Mouse (Mus musculus) bone marrow macrophage, adult 2 months (primary cell): Measurements from ENCODE around the gene Vmn2r56. TPM values are rescaled to one million over a fixed set of nuclear protein-coding genes. Genes with fewer than 3 reads are reported as not detected.
A peak's percentile ranks its signal among the peaks of the same experiment; 100 is the strongest.
"Not testable (repeated sequence)": the region's sequence is repeated elsewhere in the genome, so short reads cannot be mapped to it uniquely, and the experiment has no call there.

Experiments
- H3K27ac ChIP-seq: 2 replicates; pipeline ENCODE4 v1.5.1; 2012; ENCODE audit warnings: low read depth, low read length; ENCODE audit not compliant: insufficient read depth
- H3K4me1 ChIP-seq: 2 replicates; pipeline ENCODE4 v1.6.1; 2012; ENCODE audit warnings: low read length; ENCODE audit not compliant: control insufficient read depth, insufficient read depth
- H3K4me3 ChIP-seq: 2 replicates; pipeline ENCODE4 v1.5.1; 2012; ENCODE audit warnings: mild to moderate bottlenecking, low read length, moderate library complexity; ENCODE audit not compliant: insufficient read depth
- CTCF ChIP-seq: IDR thresholded peaks from 2 replicates; pipeline ENCODE4 v1.5.1; 2012; ENCODE audit warnings: low read depth, mild to moderate bottlenecking, low read length, moderate library complexity
- POLR2A ChIP-seq: IDR thresholded peaks from 2 replicates; pipeline ENCODE4 v1.6.1; 2012; ENCODE audit warnings: mild to moderate bottlenecking, low read depth, low read length, borderline replicate concordance
- polyA plus RNA-seq: library from polyadenylated mRNA; stranded (reverse); fragments of >200 nt; gene quantifications from 2 replicates; pipeline ENCODE4 v1.2.4, GENCODE M21; 2012; ENCODE audit not compliant: missing spikeins, insufficient read depth, insufficient read length

Gene Vmn2r56
- polyA plus RNA-seq: not detected in 2 replicates

DNA sequence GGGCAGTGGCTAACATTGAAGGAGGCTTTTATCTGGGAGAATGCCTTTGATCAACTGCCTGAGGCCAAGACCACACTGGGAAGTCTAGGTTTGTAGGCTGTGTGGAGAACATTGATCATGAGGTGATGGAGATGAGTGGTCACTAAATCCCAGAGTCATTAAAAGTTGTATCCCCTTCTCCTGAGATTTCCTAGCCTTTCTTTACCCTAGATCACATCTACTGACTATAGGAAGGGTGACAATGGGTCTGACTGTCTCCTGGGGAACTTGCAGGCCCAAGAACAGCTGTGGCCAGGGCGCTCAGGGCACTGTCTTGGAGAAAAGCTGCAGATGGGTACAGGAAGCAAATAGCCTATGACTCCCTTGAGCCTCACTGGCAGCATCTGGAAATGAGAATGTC, at the start of gene Vmn2r56:
Vmn2r56 (minus strand) TSS at position 101 of the 400 bp plus-strand sequence.
- Histone ChIP-seq H3K27ac (no peak within 1 kb of the TSS), H3K4me3 (no peak within 1 kb of the TSS), H3K4me1 (no peaks in the 10 kb centered on the region)
- TF ChIP-seq CTCF: no peak
- TF ChIP-seq POLR2A: no peak

DNA sequence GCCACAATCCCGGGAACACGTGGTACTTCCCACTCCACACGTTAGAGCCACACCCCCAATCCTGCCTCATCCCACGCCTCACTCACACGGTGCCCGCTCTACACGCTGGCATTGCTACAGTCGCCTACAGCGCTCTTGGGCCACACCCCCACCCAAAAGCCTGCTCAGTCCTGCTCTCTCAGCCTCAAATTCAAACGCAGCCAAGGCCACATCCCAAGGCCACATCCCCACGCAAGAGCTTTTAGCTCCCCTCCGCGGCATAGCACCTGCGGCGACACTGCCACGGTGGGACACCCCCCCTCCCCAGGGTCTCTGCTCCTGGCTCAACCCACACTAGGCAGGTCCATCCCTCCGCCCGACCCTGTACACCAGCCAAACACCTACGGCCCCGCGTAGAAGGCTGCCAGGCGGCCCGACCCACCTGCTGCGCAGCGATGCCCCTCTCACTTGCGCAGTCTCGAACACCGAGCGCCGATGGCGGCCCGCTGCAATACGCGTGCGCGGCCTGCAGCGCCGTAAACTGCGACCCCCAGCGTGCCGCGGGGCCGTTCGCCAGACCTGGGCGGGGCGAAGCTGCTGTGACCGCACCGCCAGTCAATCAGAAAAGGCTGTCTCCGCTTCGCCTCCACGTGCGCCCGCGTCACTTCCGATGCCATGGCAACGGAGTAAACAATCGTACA, 45.5 kb upstream of the Vmn2r56 start:
- H3K4me3 ChIP-seq: peak overlapping the region; percentile 67
- TF ChIP-seq CTCF (no peak), POLR2A (no peak)
- H3K27ac ChIP-seq: no peak overlapping the region
- peaks cover 3% of the 10 kb centered on the region for H3K4me1 ChIP-seq

DNA sequence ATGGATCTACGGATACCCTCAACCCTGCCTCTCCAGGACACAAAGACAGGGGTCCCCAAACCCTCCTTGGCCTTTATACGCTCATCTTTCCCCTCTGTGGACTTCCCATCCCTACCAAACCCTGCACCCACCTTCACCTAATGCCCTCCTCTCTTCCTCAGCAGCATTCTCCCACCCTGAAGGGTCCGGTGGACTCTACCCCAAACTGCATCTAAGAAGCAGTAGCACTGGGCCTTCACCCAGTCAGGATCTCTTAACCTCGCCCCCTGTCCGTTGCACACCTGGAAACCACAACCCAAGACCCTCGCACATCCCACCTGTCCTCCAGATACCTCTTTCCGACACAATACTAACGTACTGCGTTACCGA, 45.0 kb upstream of the Vmn2r56 start:
- Histone ChIP-seq H3K27ac (no peak overlapping the region), H3K4me1 (peaks cover 3% of the 10 kb centered on the region), H3K4me3 (peak overlapping the region; percentile 67)
- TF ChIP-seq CTCF: no peak
- no peak for TF ChIP-seq POLR2A

DNA sequence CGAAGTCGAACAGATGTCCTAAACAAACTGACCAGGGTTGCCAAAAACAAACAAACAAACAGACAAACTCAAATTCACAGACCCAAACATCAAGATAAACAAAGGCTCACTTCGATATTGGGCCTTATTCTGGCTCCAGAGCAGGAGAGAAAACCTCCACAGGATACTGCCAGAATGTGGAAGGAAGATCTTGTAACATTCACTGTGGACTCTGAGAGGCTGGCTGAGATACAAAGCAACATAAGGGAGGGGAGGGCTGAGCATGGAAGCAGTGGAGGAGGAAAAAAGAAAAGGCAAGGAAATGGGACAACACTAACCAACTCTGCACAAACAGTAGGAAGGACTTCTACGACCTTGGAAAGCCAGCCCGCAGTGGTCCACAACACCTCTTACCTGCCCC, 44.3 kb upstream of the Vmn2r56 start:
- TF ChIP-seq CTCF (no peak), POLR2A (no peak)
- Histone ChIP-seq H3K27ac (no peak overlapping the region), H3K4me3 (no peak overlapping the region), H3K4me1 (peaks cover 3% of the 10 kb centered on the region)

DNA sequence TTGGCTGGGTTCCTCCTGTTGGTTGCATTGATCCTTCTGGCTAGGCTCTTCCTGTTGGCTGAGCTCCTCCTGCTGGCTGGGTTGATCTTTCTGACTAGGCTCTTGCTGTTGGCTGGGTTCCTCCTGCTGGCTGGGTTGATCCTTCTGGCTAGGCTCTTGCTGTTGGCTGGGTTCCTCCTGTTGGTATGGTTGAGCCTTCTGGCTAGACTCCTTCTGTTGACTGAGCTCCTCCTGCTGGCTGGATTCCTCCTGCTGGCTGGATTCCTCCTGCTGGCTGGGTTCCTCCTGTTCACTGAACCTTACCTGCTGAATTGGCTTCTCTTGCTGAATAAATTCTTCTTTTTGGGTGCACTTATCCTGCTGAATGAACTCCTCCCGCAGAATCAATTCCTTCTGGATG, 39.8 kb upstream of the Vmn2r56 start:
- no peak overlapping the region for H3K27ac ChIP-seq
- H3K4me3 ChIP-seq: no peak overlapping the region
- no peak for TF ChIP-seq POLR2A
- TF ChIP-seq CTCF: no peak
- no peaks in the 10 kb centered on the region for H3K4me1 ChIP-seq

DNA sequence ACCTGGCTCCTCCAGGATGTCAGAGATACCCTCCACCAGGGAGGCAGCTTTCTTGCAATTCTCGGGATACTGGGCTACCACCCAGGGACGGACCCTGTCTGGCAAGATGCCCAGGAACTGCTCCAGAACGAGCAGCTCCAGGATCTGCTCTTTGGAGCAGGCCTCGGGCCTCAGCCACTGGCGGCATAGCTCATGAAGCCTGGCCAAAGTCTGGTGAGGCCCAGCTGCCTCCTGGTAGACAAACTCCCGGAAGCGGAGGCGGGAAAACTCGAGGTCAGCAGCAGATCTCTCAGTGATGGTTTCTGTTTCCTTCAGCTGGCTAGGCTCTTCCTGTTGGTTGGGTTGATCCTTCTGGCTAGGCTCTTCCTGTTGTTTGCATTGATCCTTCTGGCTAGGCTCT, 39.3 kb upstream of the Vmn2r56 start:
- no peak for TF ChIP-seq CTCF
- TF ChIP-seq POLR2A: no peak
- Histone ChIP-seq H3K4me1 (no peaks in the 10 kb centered on the region), H3K27ac (no peak overlapping the region), H3K4me3 (no peak overlapping the region)

DNA sequence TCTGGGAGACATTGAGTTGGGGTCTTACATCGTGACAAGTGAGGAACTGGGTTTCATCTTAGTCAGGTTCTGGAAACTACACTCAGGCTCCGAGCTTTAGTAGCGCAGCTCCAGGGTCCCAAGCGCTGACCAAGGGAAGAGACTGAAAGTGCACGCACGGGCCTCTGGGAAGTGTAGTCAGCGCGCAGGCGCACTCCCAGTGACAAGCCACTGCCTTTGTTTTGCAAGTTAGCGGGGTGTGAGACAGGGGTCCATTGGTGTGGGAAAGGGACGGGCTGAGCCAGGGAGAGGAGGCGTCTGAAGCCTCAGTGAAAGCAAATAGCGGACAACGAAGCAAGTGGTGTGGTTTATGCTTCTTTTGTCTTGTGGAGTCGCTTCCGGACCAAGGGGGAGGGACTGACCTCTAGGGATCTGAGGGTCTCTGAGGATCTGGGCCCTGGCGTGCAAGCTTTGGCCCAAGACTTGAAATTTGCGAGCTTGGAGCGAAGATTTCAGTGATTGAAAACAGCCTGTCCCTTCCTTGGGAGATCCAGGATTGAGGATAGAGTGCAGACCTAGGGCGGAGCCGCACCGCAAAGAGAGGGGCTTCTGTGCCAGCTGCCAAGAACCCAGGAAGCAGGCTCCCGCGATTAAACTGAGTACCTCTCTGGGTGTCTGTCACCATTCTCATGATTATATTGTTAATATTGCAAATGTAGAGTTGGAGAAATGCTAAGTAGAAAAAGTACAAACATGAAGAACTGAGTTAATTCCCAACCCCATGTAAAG, 14.8 kb upstream of the Vmn2r56 start:
- H3K4me3 ChIP-seq: no peak overlapping the region
- no peak for TF ChIP-seq CTCF
- no peak for TF ChIP-seq POLR2A
- H3K27ac ChIP-seq: no peak overlapping the region
- no peaks in the 10 kb centered on the region for H3K4me1 ChIP-seq

DNA sequence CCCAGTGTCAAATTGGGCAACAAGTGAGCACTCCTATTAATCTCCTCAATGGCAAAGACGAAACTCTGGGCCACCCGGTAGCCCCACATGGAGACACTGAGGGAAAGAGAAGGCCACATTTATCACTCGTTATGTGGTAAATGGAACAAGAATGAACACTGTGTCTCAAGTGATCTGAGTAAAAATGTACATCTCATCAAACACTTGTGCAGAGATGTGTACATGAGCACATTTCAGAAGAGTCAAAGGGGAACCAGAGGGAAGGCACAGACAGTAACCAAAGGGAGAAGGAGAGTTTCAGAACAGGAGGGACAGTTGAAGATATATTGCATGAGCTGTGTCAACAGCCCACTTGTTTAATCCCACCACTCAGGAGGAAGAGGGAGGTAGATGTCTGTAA, 49.9 kb downstream of the Vmn2r56 start, which contains the start of gene Vmn2r55:
Vmn2r55 (minus strand) TSS at position 101 of the 400 bp plus-strand sequence.
- not testable (repeated sequence) for H3K4me3 ChIP-seq, H3K4me1 ChIP-seq, H3K27ac ChIP-seq

DNA sequence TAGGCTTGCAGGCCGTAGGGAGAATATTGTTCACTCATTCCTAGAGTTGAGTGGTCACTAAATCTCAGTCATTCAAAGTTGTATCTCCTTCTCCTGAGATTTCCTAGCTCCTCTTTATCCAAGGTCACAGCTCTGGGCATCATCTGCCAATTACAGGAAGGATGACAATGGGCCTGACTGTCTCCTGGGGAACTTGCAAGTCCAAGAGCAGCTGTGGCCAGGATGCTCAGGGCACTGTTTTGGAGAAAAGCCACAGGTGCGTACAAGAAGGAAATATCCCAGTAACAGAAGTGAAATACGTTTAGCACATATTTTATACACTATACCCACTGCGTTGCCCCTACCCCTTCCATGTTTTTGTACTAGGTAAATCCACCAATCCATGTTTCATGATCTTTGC, 94.6 kb downstream of the Vmn2r56 start, which contains the start of gene Vmn2r54:
Vmn2r54 (minus strand) TSS at position 101 of the 400 bp plus-strand sequence.
- not testable (repeated sequence) for H3K27ac ChIP-seq, H3K4me1 ChIP-seq

More for the DNA sequence above, 94.6 kb downstream of the Vmn2r56 start, which contains the start of gene Vmn2r54:
- H3K4me3 ChIP-seq: not testable (repeated sequence)

Other genes starting within 250 kb of the Vmn2r56 start
- not detected in 2 replicates for gene 2900092C05Rik, start 222.5 kb downstream of the Vmn2r56 start, polyA plus RNA-seq
- 0.03 and 0.05 TPM in 2 replicates for gene Vmn2r53, start 126.2 kb downstream of the Vmn2r56 start, polyA plus RNA-seq
- not detected in 2 replicates for gene Vmn2r54, start 94.7 kb downstream of the Vmn2r56 start, polyA plus RNA-seq
- not detected in 2 replicates for gene Vmn2r55, start 50.0 kb downstream of the Vmn2r56 start, polyA plus RNA-seq
- gene Zscan18, start 68.6 kb upstream of the Vmn2r56 start, polyA plus RNA-seq: 0.32 and 0.44 TPM in 2 replicates
- 9.8 and 10.1 TPM in 2 replicates for gene Zfp329, start 83.9 kb upstream of the Vmn2r56 start, polyA plus RNA-seq
- 19.9 and 20.4 TPM in 2 replicates for gene Zfp110, start 99.8 kb upstream of the Vmn2r56 start, polyA plus RNA-seq
- 2.8 and 3.4 TPM in 2 replicates for gene Zfp128, start 146.2 kb upstream of the Vmn2r56 start, polyA plus RNA-seq
- gene Zscan22, start 162.8 kb upstream of the Vmn2r56 start, polyA plus RNA-seq: 6.5 and 6.7 TPM in 2 replicates
- gene Rps5, start 187.3 kb upstream of the Vmn2r56 start, polyA plus RNA-seq: 1,220 and 1,261 TPM in 2 replicates
- gene Rnf225, start 192.4 kb upstream of the Vmn2r56 start, polyA plus RNA-seq: 0.24 TPM in 1 of 2 replicates, not detected in the other
- 3.8 and 3.9 TPM in 2 replicates for gene Zfp324, start 230.8 kb upstream of the Vmn2r56 start, polyA plus RNA-seq
- 2.6 and 3.6 TPM in 2 replicates for gene Zfp446, start 242.8 kb upstream of the Vmn2r56 start, polyA plus RNA-seq